Mouse (Mus musculus): Measurements from ENCODE around the gene Rasl10a. TPM values are rescaled to one million over a fixed set of nuclear protein-coding genes. Genes with fewer than 3 reads are reported as not detected.

Gene Rasl10a
- polyA plus RNA-seq, 1 experiment, result 12.0 TPM

DNA sequence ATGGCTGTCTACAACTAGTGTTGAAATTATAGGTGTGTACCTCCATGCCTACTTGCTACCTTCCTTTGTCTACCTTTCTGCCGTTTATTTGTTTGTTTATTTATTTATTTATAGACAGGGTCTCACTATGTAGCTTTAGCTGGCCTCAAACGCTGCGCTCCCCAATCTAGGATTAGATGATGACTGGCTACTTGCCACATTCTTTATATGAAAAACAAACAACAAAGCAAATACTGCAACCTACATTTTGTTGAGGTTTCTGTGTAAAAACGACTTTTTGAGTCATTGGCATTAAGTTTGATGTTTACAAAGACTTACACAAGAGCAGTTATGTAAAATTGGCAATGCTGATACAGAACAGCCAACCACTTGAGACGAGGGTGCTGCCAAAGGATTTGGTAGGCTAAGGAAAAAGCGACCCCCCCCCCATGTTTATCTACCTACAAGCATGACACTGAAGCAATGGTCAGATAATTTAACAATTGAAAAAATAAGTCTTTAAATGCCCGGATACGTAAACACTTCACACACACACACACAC, 38.6 kb downstream of the Rasl10a start:
- peaks cover 45% of the 10 kb centered on the region for H3K4me1 ChIP-seq
- no peak for TF ChIP-seq FLI1 (IDR thresholded peaks at IDR 0.05; ENCODE audit: low read length)
- no peak for TF ChIP-seq GATA1 (IDR thresholded peaks at IDR 0.05; ENCODE audit: borderline replicate concordance, low read length)
- no peaks in the 10 kb centered on the region for H3K27me3 ChIP-seq (replicated peaks)
- peak overlapping the region; percentile 98 for H3K4me3 ChIP-seq (replicated peaks)
- H3K9me3 ChIP-seq, result no peaks in the 10 kb centered on the region
- peaks cover 47% of the 10 kb centered on the region for H3K36me3 ChIP-seq (replicated peaks; ENCODE audit: low read length)

DNA sequence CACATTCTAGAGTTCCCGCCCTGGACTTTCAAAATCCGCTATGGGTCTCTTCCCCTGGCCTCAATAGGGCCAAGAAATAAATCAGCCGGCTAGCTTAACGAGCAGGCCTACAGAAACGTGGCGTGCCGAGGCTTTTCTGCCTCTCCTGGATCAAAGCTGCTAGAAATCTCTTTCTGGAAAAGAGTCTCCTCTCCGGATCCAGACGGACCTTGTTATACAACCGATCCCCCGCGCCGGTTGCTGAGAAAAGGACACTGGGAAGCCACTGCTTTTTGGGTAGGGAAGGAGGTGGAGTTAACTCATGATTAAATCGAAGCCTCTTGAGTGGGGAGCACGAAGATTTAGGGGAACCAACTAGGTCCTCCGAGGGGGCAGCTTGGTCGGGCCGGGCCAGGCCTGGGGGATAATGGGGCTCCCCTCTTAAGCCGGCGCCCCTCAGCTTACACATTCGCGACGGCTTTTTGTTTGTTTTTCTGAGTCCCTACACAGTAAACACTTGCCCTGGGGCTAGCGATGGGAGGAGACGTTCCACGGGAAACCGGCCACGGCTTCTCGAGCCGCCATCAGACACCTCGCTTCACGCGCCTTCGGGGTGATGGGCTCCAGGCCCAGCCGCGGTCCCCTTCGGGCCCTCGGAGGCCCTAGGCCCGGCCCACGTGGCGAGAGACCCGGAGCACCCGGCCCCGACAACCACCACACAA, 40.3 kb downstream of the Rasl10a start:
- H3K4me3 ChIP-seq (replicated peaks), result peak overlapping the region; percentile 98
- peaks cover 52% of the 10 kb centered on the region for H3K4me1 ChIP-seq
- TF ChIP-seq FLI1 (IDR thresholded peaks at IDR 0.05; ENCODE audit: low read length) (no peak), GATA1 (IDR thresholded peaks at IDR 0.05; ENCODE audit: borderline replicate concordance, low read length) (no peak)
- H3K36me3 ChIP-seq (replicated peaks; ENCODE audit: low read length), result peaks cover 47% of the 10 kb centered on the region
- H3K27me3 ChIP-seq (replicated peaks), result no peaks in the 10 kb centered on the region
- H3K9me3 ChIP-seq, result no peaks in the 10 kb centered on the region

DNA sequence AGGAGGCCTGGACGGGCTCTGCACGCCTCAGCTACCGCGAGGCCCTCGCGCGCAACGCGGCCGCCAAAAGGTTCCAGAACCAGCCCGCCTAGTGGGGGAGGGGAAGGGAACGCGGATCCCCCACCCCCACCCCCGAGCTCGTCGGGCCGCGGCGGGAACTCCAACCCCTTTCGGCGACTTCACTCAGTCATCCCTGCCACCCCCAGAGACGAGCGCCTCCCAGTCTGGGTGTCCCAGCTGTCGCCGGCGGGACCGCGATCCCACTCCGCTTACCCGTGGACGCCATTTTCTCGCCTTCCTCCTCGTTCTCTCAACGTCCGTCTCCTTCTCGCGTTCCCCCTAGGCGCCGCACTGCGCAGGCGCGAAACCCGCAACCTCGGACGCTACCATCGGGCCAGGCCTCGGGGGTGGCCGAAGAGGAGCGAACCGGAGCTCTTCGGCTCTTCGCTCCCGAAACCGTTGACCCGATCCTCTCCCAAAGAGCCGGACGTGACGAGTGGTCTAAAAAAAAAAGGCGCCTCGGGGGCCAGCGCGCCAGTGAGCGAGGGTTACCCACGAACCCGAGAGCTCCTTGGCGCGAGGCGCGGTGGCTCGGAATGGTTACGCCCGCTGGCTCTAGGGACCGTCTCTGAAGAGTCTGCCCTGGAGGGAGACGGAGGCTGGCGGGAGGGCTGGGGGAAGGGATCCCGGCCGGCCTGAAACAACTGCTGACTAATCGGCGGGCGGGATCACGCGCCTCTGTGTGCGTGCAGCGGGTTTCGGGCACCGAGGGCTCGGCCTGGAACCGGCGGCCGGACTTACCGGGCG, 41.0 kb downstream of the Rasl10a start, which contains the start of the genes Rhbdd3 and Ewsr1:
Rhbdd3 (plus strand) TSS at position 191 of the 807 bp plus-strand sequence.
Ewsr1 (minus strand) TSS at position 531 of the 807 bp plus-strand sequence.
- peaks cover 47% of the 10 kb centered on the region for H3K36me3 ChIP-seq (replicated peaks; ENCODE audit: low read length)
- peak within 1 kb of the TSS; percentile 98 for H3K4me3 ChIP-seq (replicated peaks)
- H3K4me1 ChIP-seq, result peaks cover 52% of the 10 kb centered on the region
- H3K9me3 ChIP-seq, result no peaks in the 10 kb centered on the region
- H3K27me3 ChIP-seq (replicated peaks), result no peaks in the 10 kb centered on the region
- TF ChIP-seq GATA1 (IDR thresholded peaks at IDR 0.05; ENCODE audit: borderline replicate concordance, low read length) (no peak), FLI1 (IDR thresholded peaks at IDR 0.05; ENCODE audit: low read length) (no peak)

DNA sequence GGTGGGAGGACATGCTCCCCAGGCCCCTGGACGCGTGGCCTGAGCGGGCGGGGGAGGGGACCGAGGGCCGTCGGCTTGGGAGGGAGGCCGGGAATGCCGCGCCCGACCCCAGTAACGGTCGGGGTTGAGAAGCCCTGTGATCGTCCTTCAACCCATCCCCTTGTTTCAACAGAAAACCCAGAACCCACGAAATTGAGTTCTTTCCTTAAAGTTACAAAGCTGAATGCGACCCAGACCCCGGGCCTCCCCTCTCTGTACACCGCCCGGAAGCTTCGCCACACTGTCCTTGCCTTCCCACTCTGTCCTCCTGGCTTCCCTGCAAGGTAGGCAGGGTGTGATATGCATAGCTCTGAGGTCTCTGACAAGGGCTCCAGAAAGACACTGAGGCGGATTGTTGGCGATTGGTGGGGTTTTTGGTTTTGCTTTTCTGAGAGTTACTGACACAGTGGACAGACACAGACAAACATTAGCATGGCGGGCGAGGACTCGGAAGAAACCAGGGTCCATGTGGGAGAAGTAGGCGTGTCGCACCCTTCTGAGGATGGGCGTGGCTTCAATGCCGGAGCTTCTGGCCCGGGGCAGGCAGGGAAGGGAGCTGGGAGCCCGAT, 41.8 kb downstream of the Rasl10a start:
- peaks cover 49% of the 10 kb centered on the region for H3K36me3 ChIP-seq (replicated peaks; ENCODE audit: low read length)
- H3K4me1 ChIP-seq, result peaks cover 50% of the 10 kb centered on the region
- TF ChIP-seq GATA1 (IDR thresholded peaks at IDR 0.05; ENCODE audit: borderline replicate concordance, low read length), result no peak
- TF ChIP-seq FLI1 (IDR thresholded peaks at IDR 0.05; ENCODE audit: low read length), result no peak
- H3K9me3 ChIP-seq, result no peaks in the 10 kb centered on the region
- H3K27me3 ChIP-seq (replicated peaks), result no peaks in the 10 kb centered on the region
- H3K4me3 ChIP-seq (replicated peaks), result peak overlapping the region; percentile 98

DNA sequence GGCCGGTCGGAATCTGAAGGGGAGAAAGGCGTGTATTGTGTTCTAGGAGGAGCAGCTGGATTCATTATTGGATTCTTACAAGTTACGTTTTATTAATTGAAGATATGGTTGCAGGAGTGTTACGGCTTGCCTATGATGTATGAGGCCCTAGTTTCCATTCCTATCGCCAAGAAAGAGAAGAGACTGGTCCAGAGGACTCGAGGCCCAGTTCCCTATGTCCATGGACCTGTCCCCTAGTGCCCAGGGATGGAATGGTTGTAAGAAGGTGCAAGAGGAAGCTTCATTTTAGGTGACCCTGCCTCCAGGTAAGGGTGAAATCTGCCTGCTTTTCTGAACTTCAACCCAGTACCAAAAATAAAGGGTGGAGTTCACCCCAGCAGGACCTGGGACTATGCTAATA, 42.4 kb downstream of the Rasl10a start:
- H3K36me3 ChIP-seq (replicated peaks; ENCODE audit: low read length), result peaks cover 49% of the 10 kb centered on the region
- no peak for TF ChIP-seq GATA1 (IDR thresholded peaks at IDR 0.05; ENCODE audit: borderline replicate concordance, low read length)
- no peak for TF ChIP-seq FLI1 (IDR thresholded peaks at IDR 0.05; ENCODE audit: low read length)
- H3K4me3 ChIP-seq (replicated peaks), result peak overlapping the region; percentile 98
- H3K9me3 ChIP-seq, result no peaks in the 10 kb centered on the region
- H3K4me1 ChIP-seq, result peaks cover 50% of the 10 kb centered on the region
- H3K27me3 ChIP-seq (replicated peaks), result no peaks in the 10 kb centered on the region

DNA sequence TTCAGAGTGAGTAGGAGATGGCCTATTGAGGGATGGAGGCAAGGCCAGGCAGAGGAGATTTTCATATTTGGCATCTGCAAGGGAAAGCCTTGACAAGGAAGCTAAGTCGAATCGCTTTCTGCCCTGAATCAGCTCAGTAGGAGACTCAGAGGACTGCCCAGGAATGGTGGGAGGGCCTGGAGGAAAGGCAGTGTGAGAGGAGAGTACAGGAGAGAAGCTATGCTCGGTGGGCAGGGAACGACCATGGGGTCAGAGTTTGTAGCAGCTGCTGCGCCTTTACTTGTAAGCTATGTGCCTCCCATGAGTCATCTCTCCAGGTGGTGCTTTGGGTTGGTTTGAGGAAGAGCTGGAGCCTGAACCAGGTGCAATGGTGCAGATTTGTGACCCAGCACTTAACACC, 42.9 kb downstream of the Rasl10a start:
- no peak for TF ChIP-seq GATA1 (IDR thresholded peaks at IDR 0.05; ENCODE audit: borderline replicate concordance, low read length)
- no peak for TF ChIP-seq FLI1 (IDR thresholded peaks at IDR 0.05; ENCODE audit: low read length)
- Histone ChIP-seq H3K27me3 (replicated peaks) (no peaks in the 10 kb centered on the region), H3K9me3 (no peaks in the 10 kb centered on the region), H3K4me1 (peaks cover 51% of the 10 kb centered on the region), H3K4me3 (replicated peaks) (peak overlapping the region; percentile 98), H3K36me3 (replicated peaks; ENCODE audit: low read length) (peaks cover 54% of the 10 kb centered on the region)

DNA sequence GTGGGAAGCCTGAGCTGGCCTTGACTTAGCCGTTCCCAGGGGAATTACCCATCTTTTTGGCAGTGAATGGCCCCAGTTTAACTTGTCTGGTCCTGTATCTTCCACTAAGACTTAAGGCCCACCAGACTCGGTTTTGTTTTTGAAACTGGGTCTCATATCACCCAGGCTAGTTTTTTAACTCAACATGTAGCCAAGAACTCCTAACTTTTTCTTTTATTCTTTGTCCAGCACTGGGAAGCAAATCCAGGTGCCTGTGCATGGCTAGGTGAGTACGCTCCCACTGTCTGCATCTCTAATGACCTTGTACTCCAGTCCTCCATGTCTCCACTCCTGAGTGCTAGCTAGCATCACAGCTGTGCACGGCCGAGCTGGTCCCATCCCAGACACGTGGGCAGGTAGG, 43.7 kb downstream of the Rasl10a start:
- Histone ChIP-seq H3K9me3 (no peaks in the 10 kb centered on the region), H3K4me3 (replicated peaks) (peak overlapping the region; percentile 56), H3K36me3 (replicated peaks; ENCODE audit: low read length) (peaks cover 58% of the 10 kb centered on the region), H3K27me3 (replicated peaks) (no peaks in the 10 kb centered on the region), H3K4me1 (peaks cover 43% of the 10 kb centered on the region)
- TF ChIP-seq FLI1 (IDR thresholded peaks at IDR 0.05; ENCODE audit: low read length) (no peak), GATA1 (IDR thresholded peaks at IDR 0.05; ENCODE audit: borderline replicate concordance, low read length) (no peak)

DNA sequence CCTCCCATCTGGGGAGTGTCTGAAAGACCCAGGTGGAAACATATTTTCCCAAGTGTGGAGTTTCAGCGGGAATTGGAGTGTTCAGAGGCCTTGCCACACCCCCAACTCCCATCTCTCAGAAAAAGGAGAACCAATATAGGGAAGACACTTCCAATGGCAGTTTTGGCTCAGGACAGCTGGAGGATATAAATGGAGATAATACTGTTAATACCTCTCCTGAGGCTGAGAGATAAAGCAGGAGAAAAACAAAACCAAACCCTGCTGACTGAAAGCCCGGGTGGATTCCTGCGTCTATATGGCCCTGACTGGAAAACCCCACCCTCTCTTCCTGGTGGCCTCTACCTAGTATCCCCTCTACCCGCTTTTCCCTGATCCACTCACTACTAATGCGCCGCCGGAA, 44.5 kb downstream of the Rasl10a start:
- TF ChIP-seq GATA1 (IDR thresholded peaks at IDR 0.05; ENCODE audit: borderline replicate concordance, low read length) (no peak), FLI1 (IDR thresholded peaks at IDR 0.05; ENCODE audit: low read length) (no peak)

DNA sequence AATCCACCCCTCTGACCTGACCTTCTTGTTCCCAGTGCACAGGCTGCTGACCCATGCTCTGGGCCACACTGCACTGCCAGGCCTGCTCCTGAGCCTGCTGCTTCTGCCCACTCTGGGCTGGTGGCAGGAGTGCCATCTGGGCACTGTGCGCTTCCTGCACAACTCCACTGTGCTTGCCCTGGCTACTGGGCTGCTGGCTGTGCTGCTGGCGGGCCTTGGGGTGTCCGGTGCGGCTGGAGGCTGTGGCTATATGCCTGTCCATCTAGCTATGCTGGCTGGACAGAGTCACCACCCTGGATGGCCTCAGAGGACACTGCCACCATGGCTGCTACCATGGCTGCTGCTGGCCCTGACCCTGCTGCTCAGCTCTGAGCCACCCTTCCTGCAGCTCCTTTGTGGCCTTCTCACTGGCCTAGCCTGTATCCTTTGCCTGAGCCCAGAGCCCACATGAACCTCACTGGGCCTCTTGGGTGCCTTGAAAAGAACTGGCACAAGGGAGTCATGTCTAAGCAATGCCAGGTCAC, 46.1 kb downstream of the Rasl10a start:
- Histone ChIP-seq H3K4me1 (peaks cover 39% of the 10 kb centered on the region), H3K36me3 (replicated peaks; ENCODE audit: low read length) (peaks cover 58% of the 10 kb centered on the region), H3K9me3 (no peaks in the 10 kb centered on the region), H3K27me3 (replicated peaks) (peaks cover 2% of the 10 kb centered on the region), H3K4me3 (replicated peaks) (no peak overlapping the region)
- no peak for TF ChIP-seq FLI1 (IDR thresholded peaks at IDR 0.05; ENCODE audit: low read length)
- TF ChIP-seq GATA1 (IDR thresholded peaks at IDR 0.05; ENCODE audit: borderline replicate concordance, low read length), result no peak

More for the DNA sequence above, 44.5 kb downstream of the Rasl10a start:
- Histone ChIP-seq H3K36me3 (replicated peaks; ENCODE audit: low read length) (peaks cover 58% of the 10 kb centered on the region), H3K4me3 (replicated peaks) (no peak overlapping the region), H3K27me3 (replicated peaks) (no peaks in the 10 kb centered on the region), H3K4me1 (peaks cover 39% of the 10 kb centered on the region), H3K9me3 (no peaks in the 10 kb centered on the region)
